Mouse (Mus musculus) liver, embryonic 12.5 days (tissue): ENCODE measurements around the gene Tmem145. TPM values are rescaled to one million over a fixed set of nuclear protein-coding genes. Genes with fewer than 3 reads are reported as not detected.

Experiments
- ATAC-seq: fragments of 200-750 bp; cut with Nextera tagmentation; 2 replicates; pipeline ENCODE4 v1.8.0; 2017; ENCODE audit warnings: moderate number of reproducible peaks, mild to moderate bottlenecking, moderate library complexity
- H3K27ac ChIP-seq: fragments of 300-500 bp; sonication (generic); 2 replicates; pipeline ENCODE4 v1.5.1; 2016; ENCODE audit warnings: mild to moderate bottlenecking
- H3K27me3 ChIP-seq: fragments of 300-500 bp; sonication (generic); replicated peaks from 2 replicates; pipeline ENCODE4 v1.6.1; 2016; ENCODE audit warnings: mild to moderate bottlenecking, moderate library complexity
- H3K36me3 ChIP-seq: fragments of 300-500 bp; sonication (generic); 2 replicates; pipeline ENCODE4 v1.6.1; 2016; ENCODE audit warnings: mild to moderate bottlenecking, moderate library complexity
- H3K4me1 ChIP-seq: fragments of 300-500 bp; sonication (generic); 2 replicates; pipeline ENCODE4 v1.6.1; 2016
- H3K4me2 ChIP-seq: fragments of 300-500 bp; sonication (generic); 2 replicates; pipeline ENCODE4 v1.6.1; 2016; ENCODE audit warnings: mild to moderate bottlenecking, moderate library complexity
- H3K4me3 ChIP-seq: fragments of 300-500 bp; sonication (generic); 2 replicates; pipeline ENCODE4 v1.5.1; 2016; ENCODE audit warnings: mild to moderate bottlenecking, moderate library complexity
- H3K9ac ChIP-seq: fragments of 300-500 bp; sonication (generic); 2 replicates; pipeline ENCODE4 v1.6.1; 2016; ENCODE audit warnings: mild to moderate bottlenecking, moderate library complexity
- H3K9me3 ChIP-seq: fragments of 300-500 bp; sonication (generic); replicated peaks from 2 replicates; pipeline ENCODE4 v1.6.1; 2016; ENCODE audit warnings: mild to moderate bottlenecking, moderate library complexity
- WGBS: fragments of 180-500 bp; shearing (Covaris S2); methylation state at CpG from one replicate; pipeline ENCODE4 v1.1.7; 2016; ENCODE audit not compliant: insufficient replicate concordance; 5-methylcytosine and 5-hydroxymethylcytosine counted together
- polyA plus RNA-seq: library from polyadenylated mRNA; unstranded; fragments of >200 nt; fragmentation: Nextera tagmentation; extraction: Ambion mirVana; gene quantifications from 2 replicates; pipeline ENCODE4 v1.2.1, GENCODE M21; 2016

Tmem145 gene
- polyA plus RNA-seq, 1 experiment from 2014 or later = 0.14 TPM

- 88% methylated on average over 35 of the region's 35 CpGs for WGBS
- no peak overlapping the region for H3K4me3 ChIP-seq
- H3K36me3 ChIP-seq = peaks cover 32% of the 10 kb centered on the region
- ATAC-seq = no peak
- peak overlapping the region; percentile 95 for H3K27ac ChIP-seq
- peak overlapping the region; percentile 93; the same call in 1 of the 2 replicates for H3K9ac ChIP-seq
- H3K9me3 ChIP-seq = no peaks in the 10 kb centered on the region
- no peaks in the 10 kb centered on the region for H3K27me3 ChIP-seq
- peaks cover 87% of the 10 kb centered on the region for H3K4me1 ChIP-seq
- peak overlapping the region; percentile 89; the same call in 1 of the 2 replicates for H3K4me2 ChIP-seq
Observed at GRCm38 (mm10) chr7:25270652-25271633, 35.0 kb upstream of the Tmem145 start.

- H3K4me2 ChIP-seq = 0 out of 2 replicates have a peak overlapping the region, but pooled peaks have one; percentile 2
- H3K27me3 ChIP-seq = no peaks in the 10 kb centered on the region
- peaks cover 32% of the 10 kb centered on the region for H3K36me3 ChIP-seq
- H3K27ac ChIP-seq = peak overlapping the region; percentile 95
- no peak overlapping the region for H3K4me3 ChIP-seq
- ATAC-seq = no peak
- H3K9ac ChIP-seq = peak overlapping the region; percentile 36; the same call in 1 of the 2 replicates
- 87% methylated on average over 30 of the region's 30 CpGs for WGBS
- peaks cover 87% of the 10 kb centered on the region for H3K4me1 ChIP-seq
- H3K9me3 ChIP-seq = no peaks in the 10 kb centered on the region
Observed at GRCm38 (mm10) chr7:25271651-25272444, 34.1 kb upstream of the Tmem145 start.

GRCm38 (mm10) chr7:25272445-25273258, 33.3 kb upstream of the Tmem145 start:
- ATAC-seq = no peak
- peak overlapping the region; percentile 53 for H3K9ac ChIP-seq

GRCm38 (mm10) chr7:25273259-25274241, 32.4 kb upstream of the Tmem145 start:
- Histone ChIP-seq H3K27me3 (no peaks in the 10 kb centered on the region), H3K4me2 (peak overlapping the region; percentile 66), H3K4me3 (peak overlapping the region; percentile 29), H3K4me1 (peaks cover 98% of the 10 kb centered on the region), H3K27ac (peak overlapping the region; percentile 95), H3K9me3 (no peaks in the 10 kb centered on the region), H3K36me3 (peaks cover 32% of the 10 kb centered on the region), H3K9ac (peak overlapping the region; percentile 53)
- WGBS = 72% methylated on average over 22 of the region's 22 CpGs
- peak; percentile 83 for ATAC-seq

More at GRCm38 (mm10) chr7:25272445-25273258, 33.3 kb upstream of the Tmem145 start:
- peak overlapping the region; percentile 29; the same call in 1 of the 2 replicates for H3K4me3 ChIP-seq
- H3K4me1 ChIP-seq = peaks cover 91% of the 10 kb centered on the region
- H3K9me3 ChIP-seq = no peaks in the 10 kb centered on the region
- H3K36me3 ChIP-seq = peaks cover 32% of the 10 kb centered on the region
- 87% methylated on average over 38 of the region's 38 CpGs for WGBS
- H3K27me3 ChIP-seq = no peaks in the 10 kb centered on the region
- peak overlapping the region; percentile 66 for H3K4me2 ChIP-seq
- H3K27ac ChIP-seq = peak overlapping the region; percentile 95

- no peaks in the 10 kb centered on the region for H3K9me3 ChIP-seq
- peak overlapping the region; percentile 53 for H3K9ac ChIP-seq
- no peaks in the 10 kb centered on the region for H3K27me3 ChIP-seq
- H3K27ac ChIP-seq = peak overlapping the region; percentile 95
- peaks cover 95% of the 10 kb centered on the region for H3K4me1 ChIP-seq
- peaks cover 32% of the 10 kb centered on the region for H3K36me3 ChIP-seq
- H3K4me2 ChIP-seq = peak overlapping the region; percentile 66
- 0 out of 2 replicates have a peak, but pooled peaks have one; percentile 5 for ATAC-seq
- 31% methylated on average over 5 of the region's 5 CpGs for WGBS
- H3K4me3 ChIP-seq = 0 out of 2 replicates have a peak overlapping the region, but pooled peaks have one; percentile 3
Observed at GRCm38 (mm10) chr7:25274571-25274970, 31.3 kb upstream of the Tmem145 start.

GRCm38 (mm10) chr7:25274996-25275395, 30.9 kb upstream of the Tmem145 start:
- H3K4me2 ChIP-seq = peak overlapping the region; percentile 66
- peak overlapping the region; percentile 95 for H3K27ac ChIP-seq
- H3K9ac ChIP-seq = peak overlapping the region; percentile 53
- H3K4me1 ChIP-seq = peaks cover 95% of the 10 kb centered on the region
- no peak for ATAC-seq
- H3K4me3 ChIP-seq = 0 out of 2 replicates have a peak overlapping the region, but pooled peaks have one; percentile 3
- WGBS = 77% methylated on average over 3 of the region's 3 CpGs
- no peaks in the 10 kb centered on the region for H3K27me3 ChIP-seq
- no peaks in the 10 kb centered on the region for H3K9me3 ChIP-seq
- peaks cover 32% of the 10 kb centered on the region for H3K36me3 ChIP-seq

- Histone ChIP-seq H3K27ac (peak overlapping the region; percentile 97), H3K4me3 (no peak overlapping the region), H3K4me1 (peaks cover 95% of the 10 kb centered on the region), H3K9me3 (no peaks in the 10 kb centered on the region), H3K36me3 (peaks cover 30% of the 10 kb centered on the region), H3K9ac (peak overlapping the region; percentile 44), H3K27me3 (no peaks in the 10 kb centered on the region), H3K4me2 (peak overlapping the region; percentile 7; the same call in 1 of the 2 replicates)
- WGBS = 68% methylated on average over 9 of the region's 9 CpGs
- ATAC-seq = no peak
Observed at GRCm38 (mm10) chr7:25275555-25276298, 30.2 kb upstream of the Tmem145 start.

- Histone ChIP-seq H3K4me1 (peaks cover 89% of the 10 kb centered on the region), H3K4me3 (peak overlapping the region; percentile 67), H3K9me3 (no peaks in the 10 kb centered on the region), H3K9ac (peak overlapping the region; percentile 87), H3K27me3 (no peaks in the 10 kb centered on the region), H3K4me2 (peak overlapping the region; percentile 99), H3K27ac (peak overlapping the region; percentile 97), H3K36me3 (peaks cover 13% of the 10 kb centered on the region)
- WGBS = 88% methylated on average over 4 of the region's 4 CpGs
- no peak for ATAC-seq
Observed at GRCm38 (mm10) chr7:25277405-25277804, 28.5 kb upstream of the Tmem145 start.

GRCm38 (mm10) chr7:25277998-25278340, 27.9 kb upstream of the Tmem145 start:
- no peak for ATAC-seq
- H3K27me3 ChIP-seq = no peaks in the 10 kb centered on the region

More at GRCm38 (mm10) chr7:25277998-25278340, 27.9 kb upstream of the Tmem145 start:
- Histone ChIP-seq H3K4me3 (peak overlapping the region; percentile 67), H3K4me2 (peak overlapping the region; percentile 99), H3K36me3 (peaks cover 8% of the 10 kb centered on the region), H3K9me3 (no peaks in the 10 kb centered on the region), H3K9ac (peak overlapping the region; percentile 87), H3K27ac (peak overlapping the region; percentile 97), H3K4me1 (peaks cover 86% of the 10 kb centered on the region)
- WGBS = 12% methylated on average over 4 of the region's 4 CpGs
